Mouse (Mus musculus): ENCODE measurements around the gene Psme4. TPM values are rescaled to one million over a fixed set of nuclear protein-coding genes. Genes with fewer than 3 reads are reported as not detected.

Gene Psme4
- polyA plus RNA-seq, 1 experiment from 2014 or later, result 18.9 TPM

DNA sequence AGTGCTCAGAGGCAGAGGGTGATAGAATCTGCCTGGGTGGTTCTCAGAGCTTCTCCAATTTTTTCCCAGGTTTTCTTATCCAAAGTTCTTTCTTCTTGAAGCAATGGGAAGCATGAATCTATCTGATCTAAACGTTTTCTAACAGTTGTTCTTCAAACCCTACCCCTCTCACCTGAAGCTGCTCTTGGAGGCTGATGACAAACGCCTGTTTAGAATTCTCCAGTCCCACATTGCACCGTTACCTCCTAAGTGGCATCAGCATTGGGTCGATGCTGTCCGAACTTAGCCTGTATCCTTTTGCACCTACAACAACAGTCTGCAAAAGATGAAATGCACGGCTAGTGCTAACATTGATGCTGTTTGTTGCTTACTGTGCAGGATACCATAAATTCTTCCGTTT is 10.1 kb upstream of the Psme4 start:
- H3K9ac ChIP-seq, result no peak overlapping the region
- H3K4me3 ChIP-seq, result no peak overlapping the region
- H3K9me3 ChIP-seq (replicated peaks), result no peaks in the 10 kb centered on the region
- no peak for ATAC-seq (ENCODE audit: insufficient number of reproducible peaks, low FRiP score)
- 72% methylated on average over 7 of the region's 7 CpGs for WGBS
- H3K4me2 ChIP-seq, result no peak overlapping the region
- no peak overlapping the region for H3K27ac ChIP-seq (ENCODE audit: poor library complexity, severe bottlenecking)
- no peaks in the 10 kb centered on the region for H3K36me3 ChIP-seq
- H3K27me3 ChIP-seq (replicated peaks), result no peaks in the 10 kb centered on the region
- no peaks in the 10 kb centered on the region for H3K4me1 ChIP-seq (replicated peaks)

DNA sequence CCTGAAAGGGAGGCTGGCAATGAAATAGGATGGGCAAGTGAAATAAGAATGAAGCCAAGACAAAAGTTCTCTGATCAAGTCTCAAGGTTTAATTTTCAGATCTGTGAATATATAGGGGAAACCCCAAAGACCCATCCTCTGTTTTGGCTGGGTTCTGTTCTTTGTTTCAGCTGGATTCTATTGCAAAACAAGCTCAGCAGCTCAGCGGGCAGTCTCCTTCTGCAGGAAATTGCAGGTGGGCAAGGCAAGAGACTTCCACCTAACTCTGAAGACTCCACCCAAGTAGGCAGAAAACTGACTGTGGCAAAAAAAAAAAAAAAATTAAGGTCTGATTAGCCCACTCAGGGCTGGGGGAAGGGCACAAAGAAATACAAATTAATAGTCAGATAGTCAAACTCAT is 9.6 kb upstream of the Psme4 start:
- ATAC-seq (ENCODE audit: insufficient number of reproducible peaks, low FRiP score), result no peak
- no peaks in the 10 kb centered on the region for H3K4me1 ChIP-seq (replicated peaks)
- 80% methylated on average over 1 of the region's 1 CpGs for WGBS

DNA sequence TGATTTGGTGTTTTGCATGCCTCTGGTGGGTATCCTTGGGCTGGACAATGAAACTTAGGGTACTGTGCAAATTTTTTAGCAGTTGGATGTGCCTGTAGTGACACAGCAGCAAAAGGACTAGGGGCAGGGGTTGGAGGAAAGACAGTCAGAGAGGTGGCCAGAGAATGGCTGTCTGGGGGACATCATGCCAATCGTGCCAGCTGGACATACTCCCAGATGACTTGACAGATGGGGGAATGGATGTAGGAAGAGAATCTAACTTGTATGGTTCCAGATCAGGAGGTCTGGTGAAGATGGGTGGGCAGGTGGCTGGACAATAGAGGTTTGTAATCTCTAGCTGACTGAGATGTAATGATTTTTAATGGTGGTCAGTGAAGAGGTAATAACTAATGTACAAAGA is 6.5 kb upstream of the Psme4 start:
- no peak overlapping the region for H3K4me3 ChIP-seq
- 67% methylated on average over 1 of the region's 1 CpGs for whole genome bisulfite sequencing
- no peaks in the 10 kb centered on the region for H3K27me3 ChIP-seq (replicated peaks)
- H3K36me3 ChIP-seq, result no peaks in the 10 kb centered on the region
- no peak for ATAC-seq (ENCODE audit: insufficient number of reproducible peaks, low FRiP score)
- H3K9me3 ChIP-seq (replicated peaks), result no peaks in the 10 kb centered on the region
- no peak overlapping the region for H3K27ac ChIP-seq (ENCODE audit: poor library complexity, severe bottlenecking)
- H3K4me1 ChIP-seq (replicated peaks), result no peaks in the 10 kb centered on the region
- no peak overlapping the region for H3K9ac ChIP-seq
- no peak overlapping the region for H3K4me2 ChIP-seq

More for the DNA sequence above, 9.6 kb upstream of the Psme4 start:
- H3K27ac ChIP-seq (ENCODE audit: poor library complexity, severe bottlenecking), result no peak overlapping the region
- H3K9ac ChIP-seq, result no peak overlapping the region
- H3K27me3 ChIP-seq (replicated peaks), result no peaks in the 10 kb centered on the region
- no peak overlapping the region for H3K4me2 ChIP-seq
- H3K4me3 ChIP-seq, result no peak overlapping the region
- no peaks in the 10 kb centered on the region for H3K9me3 ChIP-seq (replicated peaks)
- no peaks in the 10 kb centered on the region for H3K36me3 ChIP-seq

DNA sequence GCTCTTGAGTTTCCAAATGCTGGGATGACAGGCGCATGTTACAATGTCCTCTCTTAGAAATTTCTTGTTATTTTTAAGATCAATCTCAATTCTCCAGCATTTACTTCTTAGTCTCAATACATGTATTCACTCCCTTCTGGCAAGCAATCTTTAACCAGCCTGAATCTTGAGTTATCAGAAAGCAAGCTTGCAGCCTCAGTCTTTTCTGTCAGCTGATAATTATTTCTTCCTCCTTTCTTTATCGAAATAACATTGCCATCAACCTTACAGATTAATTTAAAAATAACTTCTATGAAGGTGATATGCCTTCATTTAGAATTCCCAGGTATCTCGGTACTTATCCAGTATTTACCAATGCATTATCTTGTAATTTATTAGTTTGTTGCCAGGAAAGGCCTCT is 709 bp upstream of the Psme4 start:
- ATAC-seq (ENCODE audit: insufficient number of reproducible peaks, low FRiP score), result no peak
- 73% methylated on average over 3 of the region's 3 CpGs for WGBS
- Histone ChIP-seq H3K4me1 (replicated peaks) (peaks cover 9% of the 10 kb centered on the region; the same call in 1 of the 2 replicates), H3K27ac (ENCODE audit: poor library complexity, severe bottlenecking) (peak overlapping the region; percentile 94; the same call in 1 of the 2 replicates), H3K4me2 (peak overlapping the region; percentile 72), H3K4me3 (peak overlapping the region; percentile 99), H3K9ac (no peak overlapping the region; the same call in 1 of the 2 replicates), H3K27me3 (replicated peaks) (no peaks in the 10 kb centered on the region), H3K36me3 (no peaks in the 10 kb centered on the region), H3K9me3 (replicated peaks) (no peaks in the 10 kb centered on the region)

DNA sequence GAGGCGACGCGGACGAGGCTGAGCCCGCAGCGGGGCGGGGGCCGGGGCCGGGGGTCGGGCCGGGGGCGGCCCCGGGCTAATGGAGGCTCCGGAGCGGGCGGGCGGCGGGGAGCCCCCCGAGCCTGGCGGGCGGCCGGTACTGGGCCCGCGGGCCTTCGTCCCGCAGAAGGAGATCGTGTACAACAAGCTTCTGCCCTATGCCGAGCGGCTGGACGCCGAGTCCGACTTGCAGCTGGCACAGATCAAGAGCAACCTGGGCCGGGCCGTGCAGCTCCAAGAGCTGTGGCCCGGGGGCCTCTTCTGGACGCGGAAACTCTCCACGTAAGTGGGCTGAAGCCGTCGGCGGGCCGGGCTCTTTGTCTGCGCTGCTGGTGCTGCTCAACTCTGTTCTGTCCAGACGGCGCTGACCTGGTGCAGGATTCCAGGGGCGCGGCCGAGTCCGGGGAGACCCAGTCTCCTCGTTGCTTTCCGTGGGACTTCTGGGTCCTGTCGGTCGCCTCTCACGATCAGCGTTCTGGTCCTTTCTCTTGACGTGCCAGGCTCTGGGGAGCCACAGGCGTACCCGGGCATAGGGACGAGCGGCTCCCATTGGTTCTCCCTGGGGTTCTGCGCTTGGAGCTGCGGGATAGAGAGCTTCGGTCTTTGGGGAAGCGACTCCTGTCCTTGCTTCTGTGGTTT is 517 bp downstream of the Psme4 start:
- ATAC-seq (ENCODE audit: insufficient number of reproducible peaks, low FRiP score), result peak; percentile 81
- WGBS, result under 1% methylated on average over 62 of the region's 64 CpGs
- H3K4me2 ChIP-seq, result peak overlapping the region; percentile 72
- peak overlapping the region; percentile 97 for H3K9ac ChIP-seq
- peak overlapping the region; percentile 99 for H3K4me3 ChIP-seq
- H3K9me3 ChIP-seq (replicated peaks), result no peaks in the 10 kb centered on the region
- H3K4me1 ChIP-seq (replicated peaks), result peaks cover 9% of the 10 kb centered on the region; the same call in 1 of the 2 replicates
- H3K27ac ChIP-seq (ENCODE audit: poor library complexity, severe bottlenecking), result peak overlapping the region; percentile 94
- no peaks in the 10 kb centered on the region for H3K36me3 ChIP-seq
- H3K27me3 ChIP-seq (replicated peaks), result no peaks in the 10 kb centered on the region

DNA sequence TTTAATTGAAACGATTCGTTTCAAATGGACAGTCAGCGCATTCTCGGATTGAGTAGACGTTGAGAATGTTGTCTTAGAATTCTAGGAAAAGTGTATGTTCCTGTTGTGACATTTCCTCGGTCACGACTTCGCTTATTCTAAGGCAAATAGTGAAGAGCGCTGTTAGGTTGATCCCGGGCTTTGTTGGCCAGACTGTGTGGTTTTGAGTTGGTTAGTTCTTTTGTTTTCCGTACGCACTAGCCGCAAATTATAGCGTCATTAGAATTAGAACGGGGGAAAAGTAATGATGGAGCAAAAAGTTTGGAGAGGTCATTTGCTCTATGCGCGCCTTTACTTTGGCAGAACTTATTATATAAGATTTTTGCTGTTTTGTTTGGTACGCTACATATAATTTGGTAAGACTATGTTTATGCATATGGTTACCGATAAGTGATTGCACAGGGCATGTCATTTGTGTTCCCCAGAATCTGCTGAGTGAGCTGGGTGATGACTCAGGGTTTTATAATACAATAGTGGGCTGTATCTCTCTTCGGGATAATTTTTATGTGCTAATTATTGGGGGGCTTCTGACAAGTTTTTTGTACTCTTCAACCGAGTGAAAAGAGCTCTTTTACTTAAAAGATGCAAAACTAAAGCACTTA is 1.4 kb downstream of the Psme4 start:
- H3K27me3 ChIP-seq (replicated peaks), result no peaks in the 10 kb centered on the region
- 3% methylated on average over 21 of the region's 21 CpGs for WGBS
- H3K27ac ChIP-seq (ENCODE audit: poor library complexity, severe bottlenecking), result peak overlapping the region; percentile 94
- peak overlapping the region; percentile 97 for H3K9ac ChIP-seq
- H3K9me3 ChIP-seq (replicated peaks), result no peaks in the 10 kb centered on the region
- H3K36me3 ChIP-seq, result no peaks in the 10 kb centered on the region
- peak overlapping the region; percentile 99 for H3K4me3 ChIP-seq
- ATAC-seq (ENCODE audit: insufficient number of reproducible peaks, low FRiP score), result no peak
- H3K4me2 ChIP-seq, result peak overlapping the region; percentile 72
- peaks cover 17% of the 10 kb centered on the region for H3K4me1 ChIP-seq (replicated peaks)

DNA sequence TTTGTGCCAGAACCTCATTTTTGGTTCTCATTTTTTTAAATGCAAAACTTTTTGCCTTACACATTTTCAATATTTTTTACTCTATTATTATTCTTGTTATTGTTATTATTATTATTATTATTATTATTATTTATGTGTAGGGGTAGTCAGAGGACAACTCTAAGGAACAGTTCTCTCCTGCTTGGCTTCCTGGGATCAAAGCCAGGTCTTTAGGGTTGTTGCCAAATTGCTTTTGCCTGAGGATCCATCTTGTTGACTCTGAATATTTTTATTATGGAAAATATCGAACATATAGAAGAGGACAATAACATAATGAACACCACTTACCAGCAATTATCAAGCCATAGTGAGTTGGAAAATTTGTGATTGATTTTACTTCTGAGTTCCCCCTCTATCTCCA is 3.1 kb downstream of the Psme4 start:
- Histone ChIP-seq H3K36me3 (no peaks in the 10 kb centered on the region), H3K4me3 (no peak overlapping the region), H3K9me3 (replicated peaks) (no peaks in the 10 kb centered on the region), H3K4me1 (replicated peaks) (peaks cover 28% of the 10 kb centered on the region), H3K9ac (no peak overlapping the region), H3K4me2 (no peak overlapping the region), H3K27ac (ENCODE audit: poor library complexity, severe bottlenecking) (no peak overlapping the region), H3K27me3 (replicated peaks) (no peaks in the 10 kb centered on the region)
- no peak for ATAC-seq (ENCODE audit: insufficient number of reproducible peaks, low FRiP score)
- 87% methylated on average over 1 of the region's 1 CpGs for whole genome bisulfite sequencing

DNA sequence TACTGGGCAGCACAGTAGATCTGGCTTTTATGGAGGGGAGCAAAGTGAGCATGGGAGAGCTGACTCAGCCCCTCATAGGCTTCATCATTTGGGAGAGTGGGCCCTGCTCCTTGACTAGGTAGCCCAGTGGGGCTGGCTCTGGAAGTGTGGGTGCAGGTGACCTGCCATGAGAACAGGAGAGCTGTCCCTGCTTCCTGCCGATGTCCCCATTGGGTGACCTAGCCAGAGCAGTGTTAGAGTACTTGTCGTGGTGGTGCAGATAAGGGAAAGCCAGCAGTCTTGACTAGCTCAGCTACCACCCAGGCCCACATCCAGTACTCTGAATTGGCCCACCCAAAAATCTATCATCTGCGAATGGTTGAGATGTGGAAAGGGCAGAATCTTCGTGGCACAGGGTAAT is 6.0 kb downstream of the Psme4 start:
- Histone ChIP-seq H3K36me3 (no peaks in the 10 kb centered on the region), H3K4me2 (no peak overlapping the region), H3K27me3 (replicated peaks) (no peaks in the 10 kb centered on the region), H3K9ac (no peak overlapping the region), H3K9me3 (replicated peaks) (no peaks in the 10 kb centered on the region), H3K27ac (ENCODE audit: poor library complexity, severe bottlenecking) (no peak overlapping the region), H3K4me3 (no peak overlapping the region), H3K4me1 (replicated peaks) (peaks cover 32% of the 10 kb centered on the region)
- 47% methylated on average over 4 of the region's 4 CpGs for WGBS
- peak; percentile 61; the same call in 1 of the 2 replicates for ATAC-seq (ENCODE audit: insufficient number of reproducible peaks, low FRiP score)

DNA sequence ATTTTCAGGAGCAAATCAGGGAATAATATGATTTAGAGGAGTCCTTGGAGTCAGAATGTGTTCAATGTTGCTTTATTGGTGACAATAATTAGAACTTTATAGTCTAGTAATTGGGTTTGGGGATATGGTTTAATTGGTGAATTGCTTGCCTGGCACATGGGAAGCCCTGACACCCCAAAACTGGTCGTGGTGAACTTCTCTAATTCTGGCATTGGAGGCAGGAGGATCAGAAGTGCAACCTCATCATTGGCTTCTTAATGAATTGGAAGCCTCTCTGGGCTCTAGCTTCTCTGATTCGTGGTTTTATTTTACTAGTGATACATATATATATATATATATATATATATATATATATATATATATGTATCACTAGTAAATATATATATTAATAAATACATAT is 9.4 kb downstream of the Psme4 start:
- Histone ChIP-seq H3K27me3 (replicated peaks) (no peaks in the 10 kb centered on the region), H3K9me3 (replicated peaks) (no peaks in the 10 kb centered on the region), H3K4me3 (no peak overlapping the region), H3K9ac (no peak overlapping the region), H3K4me1 (replicated peaks) (peaks cover 29% of the 10 kb centered on the region), H3K27ac (ENCODE audit: poor library complexity, severe bottlenecking) (no peak overlapping the region), H3K36me3 (no peaks in the 10 kb centered on the region), H3K4me2 (no peak overlapping the region)
- ATAC-seq (ENCODE audit: insufficient number of reproducible peaks, low FRiP score), result no peak
- WGBS, result 92% methylated on average over 2 of the region's 2 CpGs

DNA sequence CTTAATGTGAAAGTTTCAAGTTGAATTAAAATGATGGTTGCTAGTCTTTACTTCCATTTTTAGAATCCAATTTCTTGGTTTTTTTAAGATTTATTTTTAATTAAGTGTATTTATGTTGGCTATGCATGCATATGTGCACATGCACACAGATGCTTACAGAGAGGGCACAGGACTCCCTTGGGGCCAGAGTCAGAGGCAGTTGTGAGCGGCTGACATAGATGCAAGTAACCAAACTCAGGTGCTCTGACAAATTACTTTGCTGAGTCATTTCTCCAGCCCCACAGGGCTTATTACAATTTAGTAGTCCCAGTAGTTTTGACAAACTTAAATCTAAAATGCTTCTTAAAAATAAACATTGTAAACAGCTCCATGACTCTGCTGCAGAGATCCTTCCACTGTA is 10.1 kb downstream of the Psme4 start:
- 87% methylated on average over 1 of the region's 1 CpGs for WGBS
- Histone ChIP-seq H3K9ac (no peak overlapping the region), H3K27me3 (replicated peaks) (no peaks in the 10 kb centered on the region), H3K36me3 (no peaks in the 10 kb centered on the region), H3K4me1 (replicated peaks) (peaks cover 29% of the 10 kb centered on the region), H3K4me3 (no peak overlapping the region), H3K4me2 (no peak overlapping the region), H3K27ac (ENCODE audit: poor library complexity, severe bottlenecking) (no peak overlapping the region), H3K9me3 (replicated peaks) (no peaks in the 10 kb centered on the region)
- no peak for ATAC-seq (ENCODE audit: insufficient number of reproducible peaks, low FRiP score)

DNA sequence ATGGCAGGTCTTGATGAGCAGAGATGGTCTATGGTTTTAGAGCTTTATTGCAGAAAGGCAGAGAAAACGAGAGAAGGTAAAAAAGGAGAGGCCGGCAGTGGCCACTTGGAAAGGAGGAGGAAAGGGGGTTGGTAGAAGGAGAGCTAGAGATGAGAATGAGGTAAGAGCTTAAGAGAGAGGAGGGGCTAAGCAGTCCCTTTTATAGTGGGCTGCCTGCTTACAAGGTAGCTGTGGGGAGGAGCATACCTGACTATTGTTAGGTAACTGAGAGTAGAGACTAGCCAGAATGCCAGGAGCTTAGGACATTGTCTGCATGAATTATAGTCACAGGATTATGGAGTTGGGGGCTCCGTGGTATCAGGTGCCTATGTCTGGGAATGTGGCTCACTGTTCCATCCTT is 14.0 kb downstream of the Psme4 start:
- H3K36me3 ChIP-seq, result no peaks in the 10 kb centered on the region
- peaks cover 6% of the 10 kb centered on the region for H3K4me1 ChIP-seq (replicated peaks)
- no peaks in the 10 kb centered on the region for H3K27me3 ChIP-seq (replicated peaks)
- H3K27ac ChIP-seq (ENCODE audit: poor library complexity, severe bottlenecking), result no peak overlapping the region
- ATAC-seq (ENCODE audit: insufficient number of reproducible peaks, low FRiP score), result no peak
- WGBS, result 69% methylated on average over 3 of the region's 3 CpGs
- H3K9ac ChIP-seq, result no peak overlapping the region
- H3K4me2 ChIP-seq, result no peak overlapping the region
- H3K4me3 ChIP-seq, result no peak overlapping the region
- H3K9me3 ChIP-seq (replicated peaks), result no peaks in the 10 kb centered on the region

Measured in heart, embryonic 12.5 days (tissue).